Mouse (Mus musculus): Measurements from ENCODE around the gene Grik3.

Gene Grik3

DNA sequence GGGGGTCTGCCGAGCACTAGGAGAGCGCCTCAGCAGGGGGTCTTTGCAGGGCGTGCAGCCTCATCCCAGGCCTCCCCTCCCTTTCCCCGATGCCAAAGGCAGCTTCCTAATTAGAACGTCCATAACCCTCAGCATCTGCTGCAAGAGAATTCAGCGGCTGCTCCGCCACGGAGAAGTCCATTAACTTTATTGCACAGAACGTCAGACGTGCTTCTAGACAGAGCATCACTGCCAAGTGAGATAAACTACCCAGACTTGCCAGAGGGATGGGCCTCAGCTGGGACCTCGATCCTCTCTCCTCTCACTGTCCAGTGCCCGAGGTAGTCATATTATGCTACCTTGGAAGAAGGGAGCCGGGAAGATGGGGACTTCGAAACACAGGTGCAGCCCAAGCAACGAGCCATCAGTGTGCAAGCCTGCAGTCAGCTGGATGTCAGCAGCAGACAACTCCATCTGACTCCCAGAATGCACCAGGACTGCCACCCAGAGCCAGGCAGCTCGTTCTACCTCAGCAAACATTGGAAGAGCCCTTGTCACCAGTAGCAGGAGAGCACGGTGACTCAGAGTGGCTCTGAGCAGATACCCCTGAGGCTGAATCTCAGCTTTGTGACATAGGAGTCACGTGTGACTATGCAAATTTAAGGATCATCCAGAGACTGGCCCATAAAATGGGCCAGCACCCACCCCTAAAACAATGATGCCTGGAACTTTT is 228.1 kb downstream of the Grik3 start:
- no peak for DNase-seq (ENCODE audit: low read depth, low spot score)

DNA sequence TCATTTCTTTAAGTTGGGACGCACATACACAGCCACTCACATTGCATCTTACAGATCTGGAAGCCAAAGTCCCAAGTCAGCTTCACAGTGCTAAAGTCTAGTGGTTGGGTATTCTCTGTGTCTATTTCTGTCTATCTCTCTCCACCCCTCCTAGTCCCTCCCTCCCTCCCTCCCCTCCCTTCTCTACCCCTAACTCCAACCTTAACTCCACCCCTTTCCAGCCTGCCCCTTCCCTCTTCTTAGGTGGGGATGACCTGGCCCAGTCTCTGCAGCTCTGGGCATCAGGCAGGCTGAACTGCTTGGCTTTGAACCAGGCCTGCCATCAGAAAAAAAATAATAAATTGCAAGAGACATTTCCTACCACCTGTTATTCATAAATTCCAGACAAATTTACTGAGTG is 235.7 kb downstream of the Grik3 start:
- peak; percentile 54 for DNase-seq (ENCODE audit: low read depth, low spot score)

GRCm38 (mm10) chr4:125727030-125727429 is 236.5 kb downstream of the Grik3 start:
- peak; percentile 56 for DNase-seq (ENCODE audit: low read depth, low spot score)

- DNase-seq (ENCODE audit: low read depth, low spot score), result peak; percentile 59
Measured at GRCm38 (mm10) chr4:125727626-125728025, 237.1 kb downstream of the Grik3 start.

DNA sequence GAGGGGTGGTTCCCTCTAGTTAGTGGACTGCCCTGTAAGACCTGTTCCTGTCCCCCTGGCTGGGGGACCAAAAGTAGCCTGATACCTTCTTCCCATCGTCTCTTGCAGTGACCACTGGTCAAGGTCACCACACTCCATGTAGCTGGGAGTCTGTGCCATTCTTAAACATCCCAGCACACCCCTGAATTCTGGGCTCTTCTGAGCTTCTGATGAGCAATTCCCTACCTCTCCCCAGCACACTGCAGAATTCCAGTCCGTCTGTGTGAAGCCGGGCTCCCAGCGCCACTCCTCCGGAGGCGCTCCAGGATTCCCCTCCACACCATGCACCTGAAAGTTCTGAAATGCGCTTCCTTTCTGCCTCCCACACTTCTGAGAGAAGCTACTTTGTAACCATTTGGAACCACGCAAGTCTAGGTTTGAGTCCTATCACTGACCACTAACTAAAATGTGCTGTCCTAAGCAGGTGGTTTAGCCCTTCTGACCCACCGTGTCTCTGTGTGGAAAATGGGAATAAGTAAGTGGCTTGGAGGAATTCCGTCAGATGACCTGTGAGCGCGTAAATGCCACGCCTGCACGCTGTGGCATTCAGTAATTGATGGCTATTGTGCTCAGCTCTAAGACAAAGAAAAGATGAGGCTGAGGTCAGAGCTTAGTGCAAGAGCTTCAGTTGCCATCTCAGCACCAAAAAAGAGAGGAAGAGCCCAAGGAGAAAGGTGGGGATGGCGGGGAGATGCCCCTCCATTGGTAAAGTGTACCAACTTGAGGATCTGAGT is 237.8 kb downstream of the Grik3 start:
- no peak for DNase-seq (ENCODE audit: low read depth, low spot score)

GRCm38 (mm10) chr4:125729305-125730220 is 239.1 kb downstream of the Grik3 start:
- DNase-seq (ENCODE audit: low read depth, low spot score), result peak; percentile 46

GRCm38 (mm10) chr4:125730751-125731150 is 240.3 kb downstream of the Grik3 start:
- no peak for DNase-seq (ENCODE audit: low read depth, low spot score)

GRCm38 (mm10) chr4:125736783-125737182 is 246.3 kb downstream of the Grik3 start:
- DNase-seq (ENCODE audit: low read depth, low spot score), result no peak

DNA sequence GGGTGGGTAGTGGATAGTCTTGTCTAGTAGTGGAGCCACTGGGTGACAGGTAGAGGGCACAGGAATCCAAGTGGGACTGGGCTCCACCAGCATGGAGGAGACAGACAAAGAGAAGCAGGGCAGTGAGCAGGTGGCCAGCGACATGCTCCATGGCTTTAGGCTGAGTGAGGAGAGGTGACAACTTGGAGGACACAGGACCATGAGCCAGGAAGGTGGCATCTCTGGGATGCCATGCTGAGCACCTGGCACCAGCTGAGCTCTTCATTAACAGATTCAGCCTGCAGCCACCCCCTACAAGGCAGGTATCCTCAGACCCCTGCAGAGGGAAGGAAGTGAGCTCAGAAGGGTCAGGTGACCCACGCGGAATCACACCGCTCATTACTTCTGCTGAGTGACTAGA is 248.3 kb downstream of the Grik3 start:
- no peak for DNase-seq (ENCODE audit: low read depth, low spot score)

DNA sequence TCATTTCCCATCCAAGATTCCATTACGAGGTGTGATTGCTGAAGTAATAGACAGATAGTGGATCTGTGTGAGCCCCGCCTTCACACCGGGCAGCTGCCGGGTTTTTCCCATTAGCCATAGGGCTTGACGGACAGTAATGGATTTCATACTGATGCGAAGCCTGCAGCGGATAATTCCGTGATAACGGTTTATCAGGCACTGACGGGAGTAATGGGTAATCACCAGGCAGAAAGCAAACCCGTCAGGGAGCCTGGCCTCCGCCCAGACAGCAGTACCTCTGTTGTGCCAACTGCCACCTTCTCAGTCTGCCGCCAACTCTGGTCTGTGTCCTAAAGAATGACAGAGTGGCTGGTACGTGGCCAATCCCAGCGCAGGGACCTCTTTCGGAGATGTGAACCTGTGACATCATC is 251.7 kb downstream of the Grik3 start:
- DNase-seq (ENCODE audit: low read depth, low spot score), result no peak

GRCm38 (mm10) chr4:125745902-125746301 is 255.4 kb downstream of the Grik3 start:
- no peak for DNase-seq (ENCODE audit: low read depth, low spot score)

GRCm38 (mm10) chr4:125756393-125756792 is 265.9 kb downstream of the Grik3 start:
- no peak for DNase-seq (ENCODE audit: low read depth, low spot score)

DNA sequence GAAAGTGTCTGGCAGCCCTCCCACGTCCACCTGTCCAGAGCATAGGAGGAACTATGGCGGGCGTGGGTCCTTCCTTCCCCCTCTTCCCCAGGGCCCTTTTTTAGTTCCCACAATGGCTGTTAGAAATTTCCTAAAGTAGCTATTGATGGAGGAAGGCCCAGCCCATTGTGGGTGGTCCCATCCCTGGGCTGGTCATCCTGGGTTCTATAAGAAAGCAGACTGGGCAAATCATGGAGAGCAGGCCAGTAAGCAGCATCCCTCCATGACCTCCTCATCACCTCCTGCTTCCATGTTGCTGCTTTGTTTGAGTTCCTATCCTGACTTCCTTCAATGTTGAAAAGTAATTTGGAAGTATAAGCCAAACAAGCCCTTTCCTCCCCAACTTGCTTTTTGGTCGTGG is 269.8 kb downstream of the Grik3 start:
- no peak for DNase-seq (ENCODE audit: low read depth, low spot score)

DNA sequence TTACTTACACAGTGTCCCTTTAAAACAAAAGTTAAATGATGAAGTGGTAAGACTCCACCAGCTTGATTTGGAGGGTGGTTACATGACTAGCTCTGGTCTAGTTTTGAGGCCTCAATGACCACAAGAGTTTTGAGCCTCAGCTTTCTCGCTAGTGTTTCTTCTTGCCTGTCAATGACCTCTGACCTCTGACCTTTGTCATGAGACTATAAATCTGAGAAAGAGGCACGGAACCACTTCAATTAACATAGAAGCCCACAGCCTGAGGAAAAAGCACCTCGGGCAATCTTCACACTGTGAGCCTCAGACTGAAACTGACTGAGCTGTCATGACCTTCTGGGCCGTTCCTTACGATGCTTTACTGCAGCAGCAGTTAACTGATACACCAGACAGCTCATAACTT is 272.6 kb downstream of the Grik3 start:
- peak; percentile 24 for DNase-seq (ENCODE audit: low read depth, low spot score)

Data from forelimb bud, embryonic 11.5 days (tissue).